Mouse (Mus musculus): ENCODE results near the gene Tmem169.
"Not testable (repeated sequence)": the region's sequence is repeated elsewhere in the genome, so short reads cannot be mapped to it uniquely, and the experiment has no call there.

Tmem169 gene

DNA sequence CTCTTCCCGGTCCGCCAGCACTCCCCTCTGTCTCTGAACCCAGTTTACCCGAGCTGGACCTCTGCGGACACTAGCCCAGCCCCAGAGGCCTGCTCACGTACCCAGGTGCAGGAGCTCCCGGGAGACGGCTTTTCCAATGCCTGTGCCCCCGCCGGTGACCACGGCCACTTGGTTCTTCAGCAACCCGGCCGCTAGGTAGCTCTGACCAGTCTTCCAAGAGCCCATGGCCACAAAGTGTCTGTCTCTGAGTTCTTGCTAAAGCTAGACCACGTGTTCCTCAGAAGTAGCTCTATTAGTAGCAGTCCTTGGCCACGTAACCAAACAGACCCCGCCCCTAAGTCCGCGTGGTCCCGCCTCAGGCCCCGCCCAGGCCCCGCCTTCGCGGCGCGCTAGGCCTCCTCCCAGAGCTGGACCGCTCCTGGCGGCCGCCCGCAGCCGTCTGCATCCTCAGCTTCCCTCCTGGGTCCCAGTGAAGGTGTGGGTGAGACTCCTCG is at the start of gene Tmem169, which contains the start of gene Pecr:
Gene Tmem169 (plus strand): TSS at position 378 of the 494 bp plus-strand sequence.
Gene Pecr (minus strand): TSS at position 323 of the 494 bp plus-strand sequence.
- DNase-seq = peak; percentile 93

DNA sequence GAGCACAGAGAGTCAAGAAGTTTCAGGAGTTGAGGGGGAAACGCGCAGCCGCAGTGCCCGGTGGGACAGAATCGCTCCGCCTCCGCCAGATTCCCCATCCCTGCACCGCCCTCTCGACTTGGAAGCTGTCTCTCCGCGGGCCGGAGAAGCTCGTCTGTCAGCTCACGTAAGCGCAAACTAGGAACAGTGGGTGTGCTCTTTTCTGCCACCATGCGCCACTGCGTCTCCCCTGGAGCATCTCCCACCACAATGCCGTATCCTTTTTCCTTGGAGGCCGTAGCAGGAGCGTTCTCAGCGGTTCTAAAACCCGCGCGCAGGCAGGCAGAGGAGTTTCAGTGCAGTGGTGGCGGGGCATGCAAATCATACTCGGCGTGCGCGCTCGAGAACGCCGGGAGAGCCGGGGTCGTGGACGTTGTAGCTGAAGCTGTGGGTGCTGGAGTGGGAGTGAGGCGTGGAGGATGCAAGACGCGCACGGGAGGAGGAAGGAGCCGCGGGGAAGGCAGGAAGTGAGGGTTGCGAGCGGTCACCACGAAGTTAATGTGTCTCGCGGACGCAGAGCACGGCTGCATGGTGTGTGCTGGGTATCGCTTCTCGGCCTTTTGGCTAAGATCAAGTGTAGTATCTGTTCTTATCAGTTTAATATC is 47.7 kb upstream of the Tmem169 start:
- DNase-seq = peak; percentile 72

DNA sequence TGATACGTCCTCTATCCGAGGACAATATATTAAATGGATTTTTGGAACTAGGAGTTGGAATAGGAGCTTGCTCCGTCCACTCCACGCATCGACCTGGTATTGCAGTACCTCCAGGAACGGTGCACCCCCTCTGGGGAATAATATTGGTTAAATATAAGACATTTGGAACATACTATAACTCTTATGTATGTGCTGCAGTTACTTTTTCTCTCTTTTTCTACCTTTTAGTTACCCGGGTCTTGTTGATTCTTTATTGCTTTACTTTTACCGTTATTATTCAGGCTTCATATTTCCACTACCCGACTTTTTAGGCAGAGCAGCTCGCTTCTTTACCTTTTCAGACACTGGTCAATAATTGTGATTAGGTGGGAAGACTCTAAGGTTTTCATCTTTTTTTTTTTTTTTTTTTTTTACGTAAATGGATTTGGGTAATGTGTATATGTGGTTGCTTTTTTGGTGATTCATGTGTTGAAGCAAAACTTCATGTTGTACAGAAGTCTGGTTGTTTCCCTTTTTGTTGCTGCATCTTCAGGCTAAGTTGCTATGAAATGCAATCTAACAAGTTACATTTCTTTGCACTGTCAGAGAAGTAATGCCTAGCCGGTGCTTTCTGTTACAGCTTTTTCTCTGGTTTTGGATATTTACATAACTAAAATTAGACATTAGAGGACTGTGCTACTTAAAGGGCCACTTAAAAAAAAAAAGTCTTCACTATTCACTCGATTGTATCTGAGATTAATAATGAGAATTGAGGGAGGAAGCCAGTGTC is 47.0 kb upstream of the Tmem169 start:
- no peak for DNase-seq

DNA sequence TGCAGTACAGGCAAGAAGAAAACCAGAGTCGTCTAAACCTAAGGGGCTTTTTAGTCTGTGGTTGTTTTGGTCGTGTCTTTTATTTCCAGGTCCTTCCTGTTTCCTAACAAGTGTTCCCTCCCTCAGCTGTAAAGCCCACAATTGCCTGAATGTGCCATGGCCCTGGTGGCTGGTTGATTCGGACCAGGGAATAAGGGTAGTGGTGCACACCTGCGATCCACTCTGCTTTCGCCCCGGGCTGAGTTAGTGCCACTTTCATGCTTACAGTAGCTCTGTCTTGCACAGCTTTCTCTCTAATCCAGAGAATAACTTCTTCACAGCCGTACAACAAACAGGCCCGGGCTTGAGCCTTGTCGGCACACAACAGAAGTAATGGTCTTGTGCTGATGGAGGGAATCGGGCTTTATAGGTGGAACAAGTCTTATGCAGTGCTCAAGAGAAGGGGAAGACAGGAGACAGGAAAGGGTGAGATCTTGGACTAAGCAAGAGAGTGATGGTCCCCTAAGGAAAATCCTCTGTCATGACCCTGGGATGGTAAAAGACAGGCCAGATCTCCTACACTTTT is 46.1 kb upstream of the Tmem169 start:
- DNase-seq = no peak

DNA sequence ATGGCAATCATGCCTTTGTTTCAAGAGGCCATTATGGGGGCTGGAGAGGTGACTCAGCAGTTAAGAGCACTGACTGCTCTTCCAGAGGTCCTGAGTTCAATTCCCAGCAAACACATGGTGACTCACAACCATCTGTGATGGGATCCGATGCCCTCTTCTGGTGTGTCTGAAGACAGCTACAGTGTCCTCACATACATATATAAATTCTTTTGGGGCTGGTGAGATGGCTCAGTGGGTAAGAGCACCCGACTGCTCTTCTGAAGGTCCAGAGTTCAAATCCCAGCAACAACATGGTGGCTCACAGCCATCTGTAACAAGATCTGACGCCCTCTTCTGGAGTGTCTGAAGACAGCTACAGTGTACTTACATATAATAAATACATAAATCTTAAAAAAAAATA is 45.1 kb upstream of the Tmem169 start:
- not testable (repeated sequence) for DNase-seq

DNA sequence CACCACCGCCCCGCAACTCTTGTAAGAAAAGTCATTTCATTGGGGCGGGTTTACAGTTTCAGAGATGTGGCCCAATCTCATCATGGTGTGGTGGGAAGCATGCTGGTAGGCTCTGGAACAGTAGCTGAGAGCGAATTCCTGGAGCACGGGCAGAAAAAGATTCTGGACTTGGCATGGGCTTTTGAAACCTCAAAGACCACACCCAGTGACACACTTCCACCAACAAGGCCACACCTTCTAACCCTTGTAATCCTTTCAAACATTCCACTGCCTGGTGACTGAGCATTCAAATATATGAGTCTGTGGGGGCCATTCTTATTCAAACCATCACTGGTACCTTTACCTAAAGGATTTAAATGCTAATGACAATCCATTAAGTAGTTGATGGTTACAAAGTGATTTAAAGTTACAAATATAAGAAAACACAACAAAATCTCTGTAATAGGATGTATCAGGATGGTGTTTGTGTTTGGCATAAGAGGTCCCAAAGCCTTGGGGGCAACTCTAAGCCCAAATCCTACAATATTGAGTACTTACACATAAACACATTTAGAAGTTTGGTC is 41.5 kb upstream of the Tmem169 start:
- DNase-seq = no peak

DNA sequence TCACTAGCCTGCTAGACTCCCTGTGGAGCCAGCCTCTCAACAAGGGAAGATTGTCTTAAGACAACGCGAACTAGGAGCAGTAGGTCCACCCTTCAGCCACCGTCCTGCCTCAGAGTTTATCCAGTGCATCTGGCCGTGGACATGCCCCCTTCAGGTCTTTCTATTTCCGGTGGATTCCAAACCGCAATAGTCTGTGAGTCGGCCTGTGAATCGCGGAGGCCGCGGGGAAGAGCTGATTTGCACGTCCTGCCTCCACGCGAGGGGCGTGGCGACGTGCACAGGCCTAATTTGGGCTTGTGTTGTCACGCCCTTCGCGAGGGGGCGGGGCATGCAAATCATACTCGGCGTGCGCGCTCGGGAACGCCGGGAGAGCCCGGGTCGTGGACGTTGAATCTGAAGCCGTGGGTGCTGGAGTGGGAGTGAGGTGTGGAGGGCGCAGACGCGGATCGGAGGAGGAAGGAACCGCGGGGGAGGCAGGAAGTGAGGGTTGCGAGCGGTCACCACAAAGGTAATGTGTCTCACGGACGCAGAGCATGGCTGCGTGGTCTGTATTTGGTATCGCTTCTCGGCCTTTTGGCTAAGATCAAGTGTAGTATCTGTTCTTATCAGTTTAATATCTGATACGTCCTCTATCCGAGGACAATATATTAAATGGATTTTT is 40.4 kb upstream of the Tmem169 start:
- DNase-seq = peak; percentile 96

DNA sequence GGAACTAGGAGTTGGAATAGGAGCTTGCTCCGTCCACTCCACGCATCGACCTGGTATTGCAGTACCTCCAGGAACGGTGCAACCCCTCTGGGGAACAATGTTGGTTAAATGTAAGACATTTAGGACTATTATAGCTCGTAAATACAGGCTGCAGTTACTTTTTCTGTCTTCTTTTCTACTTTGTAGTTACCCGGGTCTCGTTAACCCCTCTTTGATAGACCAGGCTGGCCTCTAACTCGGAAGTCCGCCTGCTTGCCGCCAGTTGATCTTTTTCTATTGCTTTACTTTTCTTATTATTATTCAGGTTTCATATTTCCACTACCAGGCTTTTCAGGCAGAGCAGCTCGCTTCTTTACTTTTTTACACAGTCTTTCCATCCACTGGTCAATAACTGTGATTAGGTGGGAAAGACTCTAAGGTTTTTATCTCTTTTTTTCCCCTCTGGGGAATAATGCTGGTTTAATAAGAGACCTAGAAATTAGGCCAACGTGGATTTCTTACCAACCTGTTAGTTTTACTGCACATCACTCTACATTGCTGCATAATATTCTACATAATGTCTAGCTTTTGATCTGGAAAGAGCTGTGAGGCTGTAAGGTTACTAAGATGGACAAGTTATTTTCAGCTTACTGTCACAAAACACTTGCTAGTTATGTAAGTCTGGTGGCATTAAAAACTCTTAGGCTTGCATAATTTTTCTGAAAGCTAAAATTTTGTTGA is 39.7 kb upstream of the Tmem169 start:
- DNase-seq = peak; percentile 15

DNA sequence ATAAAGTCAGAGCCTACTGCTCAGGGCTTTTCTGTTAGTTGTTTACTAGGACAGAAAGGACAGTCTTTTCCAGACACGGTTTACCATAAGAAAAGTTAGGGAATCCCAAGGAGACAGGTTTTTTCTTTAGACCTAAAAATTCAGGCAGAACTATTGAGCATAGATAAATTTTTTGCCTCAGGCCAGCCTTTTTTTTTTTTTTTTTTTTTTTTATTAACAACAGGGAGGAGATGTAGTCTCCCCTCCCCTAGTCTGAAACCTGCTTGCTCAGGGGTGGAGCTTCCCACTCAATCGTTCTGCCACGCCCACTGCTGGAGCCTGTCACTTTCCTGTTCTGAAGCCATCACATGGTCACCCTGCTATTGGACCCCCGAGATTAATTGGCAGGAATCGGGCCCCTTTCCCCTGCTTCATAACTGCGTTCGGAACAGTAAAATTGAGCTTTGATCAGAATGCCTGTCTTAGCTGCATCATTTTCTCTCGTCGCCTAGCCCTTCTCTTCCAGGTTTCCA is 35.9 kb upstream of the Tmem169 start:
- not testable (repeated sequence) for DNase-seq

DNA sequence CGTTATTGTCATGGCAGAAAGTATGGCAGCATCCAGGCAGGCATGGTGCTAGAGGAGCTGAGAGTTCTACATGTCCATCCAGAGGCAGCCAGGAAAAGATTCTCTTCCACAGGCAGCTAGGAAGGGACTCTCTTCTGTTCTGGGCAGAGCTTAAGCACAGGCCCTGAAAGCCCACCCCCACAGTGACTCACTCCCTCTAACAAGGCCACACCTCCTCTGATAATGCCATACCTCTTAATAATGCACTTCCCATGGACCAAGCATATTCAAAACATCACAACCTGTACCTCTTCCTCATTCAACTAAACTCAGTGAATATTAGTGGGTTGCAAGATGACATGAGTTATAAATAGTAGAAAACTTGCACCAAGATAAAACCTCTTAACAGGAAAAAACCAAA is 32.4 kb upstream of the Tmem169 start:
- no peak for DNase-seq

DNA sequence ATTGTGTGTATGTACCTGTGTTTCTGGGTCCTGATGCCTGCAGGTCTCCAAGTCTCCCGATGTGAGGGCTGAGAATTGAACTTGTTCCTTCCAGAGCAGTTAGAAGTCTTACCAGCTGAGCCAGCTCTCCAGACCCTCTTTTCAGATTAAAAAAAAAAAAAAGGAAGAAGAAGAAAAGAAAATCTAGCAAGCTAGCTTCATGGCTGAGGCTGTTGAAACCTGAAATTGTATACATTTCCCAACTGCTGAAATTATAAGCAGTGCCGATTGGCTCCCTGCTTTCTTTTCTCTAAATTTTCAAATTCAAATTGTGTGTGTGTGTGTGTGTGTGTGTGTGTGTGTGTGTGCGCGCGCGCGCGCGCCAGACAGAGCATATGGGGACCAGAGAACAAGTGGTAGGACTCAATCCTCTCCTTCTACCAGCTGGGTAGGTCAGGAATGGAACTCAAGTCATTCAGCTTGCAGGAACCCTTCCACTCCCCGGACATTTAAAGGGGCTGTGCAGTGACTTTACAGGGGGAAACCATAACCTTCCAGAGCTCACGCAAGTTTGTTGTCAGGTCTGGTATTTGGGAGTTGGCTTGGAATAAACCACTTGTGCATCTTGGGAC is 30.2 kb upstream of the Tmem169 start:
- peak; percentile 6 for DNase-seq

DNA sequence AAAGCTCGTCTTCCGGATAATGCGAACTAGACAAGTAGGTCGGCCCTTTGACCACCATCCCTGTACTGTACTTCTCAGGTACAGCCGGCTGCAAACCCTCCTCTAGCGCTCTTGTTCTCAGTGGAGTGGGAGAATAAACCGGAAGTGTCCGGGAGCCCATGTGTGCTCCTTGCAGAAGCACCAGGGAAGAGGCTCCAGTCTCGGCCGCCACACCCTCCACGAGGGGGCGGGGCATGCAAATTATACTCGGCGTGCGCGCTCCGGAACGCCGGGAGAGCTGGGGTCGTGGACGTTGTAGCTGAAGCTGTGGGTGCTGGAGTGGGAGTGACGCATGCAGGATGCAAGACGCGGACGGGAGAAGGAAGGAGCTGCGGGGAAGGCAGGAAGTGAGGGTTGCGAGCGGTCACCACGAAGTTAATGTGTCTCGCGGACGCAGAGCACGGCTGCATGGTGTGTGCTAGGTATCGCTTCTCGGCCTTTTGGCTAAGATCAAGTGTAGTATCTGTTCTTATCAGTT is 29.6 kb upstream of the Tmem169 start:
- DNase-seq = peak; percentile 88

DNA sequence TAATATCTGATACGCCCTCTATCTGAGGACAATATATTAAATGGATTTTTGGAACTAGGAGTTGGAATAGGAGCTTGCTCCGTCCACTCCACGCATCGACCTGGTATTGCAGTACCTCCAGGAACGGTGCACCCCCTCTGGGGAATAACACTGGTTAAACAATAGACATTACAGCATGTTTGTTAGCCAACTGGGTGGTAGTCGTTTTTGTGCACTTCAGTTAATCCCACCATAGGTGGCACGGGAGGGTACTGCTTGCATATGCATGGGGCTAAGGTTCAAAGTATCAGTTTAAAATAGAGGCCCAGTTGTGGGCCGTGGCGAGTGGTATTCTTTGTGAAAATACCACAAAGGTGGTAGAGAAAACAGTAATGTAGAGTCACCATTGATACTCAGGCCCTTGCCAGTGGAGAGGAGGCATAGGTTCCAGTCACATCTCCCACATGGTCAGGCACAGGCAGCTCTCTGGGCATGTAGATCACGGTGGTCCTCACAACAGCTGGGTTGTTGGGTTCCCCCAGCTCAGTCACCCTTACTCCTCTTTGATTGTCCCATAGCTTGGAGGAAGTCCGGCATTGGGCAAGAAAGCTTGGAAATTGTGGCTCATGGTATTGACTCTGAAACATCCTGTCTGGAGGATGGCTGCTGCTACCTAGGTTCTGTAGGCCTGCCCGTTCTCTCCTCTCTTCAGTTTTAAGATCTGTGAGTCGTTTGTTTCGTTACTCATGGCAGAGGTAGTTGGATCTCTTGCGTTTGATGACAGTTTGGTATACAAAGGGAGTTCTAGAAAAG is 28.9 kb upstream of the Tmem169 start:
- DNase-seq = peak; percentile 15

DNA sequence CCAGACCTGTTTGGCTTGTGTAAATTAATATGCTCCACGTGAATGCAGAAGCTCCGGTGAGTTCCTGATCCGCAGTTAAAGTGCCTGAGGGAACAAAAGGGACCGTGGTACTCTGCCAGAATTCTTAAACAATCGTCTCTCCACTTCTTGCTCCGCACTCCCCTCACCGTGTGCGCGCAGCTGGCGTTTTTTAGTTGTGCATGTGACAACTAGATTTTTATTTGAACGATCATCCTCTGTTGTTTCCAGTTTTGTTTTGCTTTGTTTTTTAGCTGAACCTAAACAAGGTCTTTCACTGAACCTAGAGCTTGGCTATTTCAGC is 28.4 kb upstream of the Tmem169 start:
- no peak for DNase-seq

DNA sequence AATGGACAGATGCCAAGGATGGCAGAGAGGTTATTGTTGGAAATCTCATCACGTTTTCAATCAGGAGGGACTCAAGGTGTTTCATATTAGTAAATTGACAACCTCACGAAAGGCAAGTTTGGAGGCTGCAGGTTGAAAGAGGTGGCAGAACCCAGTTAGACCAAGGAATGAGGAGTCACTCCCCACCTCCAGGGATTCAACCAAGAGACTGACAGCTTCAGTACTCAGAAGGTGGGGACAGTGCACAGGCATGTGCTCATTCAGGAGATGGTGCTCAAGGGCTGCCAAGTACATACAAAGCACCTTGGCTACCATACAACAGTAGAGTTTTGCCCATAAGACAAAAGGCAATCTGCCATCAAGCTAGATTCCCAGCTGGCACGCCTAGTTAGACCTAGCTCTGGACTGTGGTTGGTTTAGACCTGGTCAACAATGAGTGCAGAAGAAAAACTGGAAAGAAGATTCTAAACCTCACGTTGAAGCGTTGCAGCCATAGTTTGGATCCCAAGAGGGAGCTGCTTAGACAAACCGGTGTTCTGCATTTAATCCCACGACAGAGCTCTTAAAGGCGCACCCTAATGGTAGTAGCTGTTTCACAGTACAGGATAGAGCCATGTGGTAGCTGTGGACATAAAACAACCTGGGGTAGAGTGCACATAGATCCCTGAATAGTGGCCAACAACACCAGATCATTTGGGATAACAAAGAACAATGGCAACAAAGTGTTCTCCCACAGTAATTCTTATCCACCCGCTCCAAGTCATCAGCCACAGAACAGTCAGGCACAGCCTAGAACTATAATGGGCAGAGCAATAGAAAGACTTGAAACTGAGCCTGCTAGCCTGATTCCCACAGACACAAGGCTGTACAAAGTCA is 27.6 kb upstream of the Tmem169 start:
- no peak for DNase-seq

DNA sequence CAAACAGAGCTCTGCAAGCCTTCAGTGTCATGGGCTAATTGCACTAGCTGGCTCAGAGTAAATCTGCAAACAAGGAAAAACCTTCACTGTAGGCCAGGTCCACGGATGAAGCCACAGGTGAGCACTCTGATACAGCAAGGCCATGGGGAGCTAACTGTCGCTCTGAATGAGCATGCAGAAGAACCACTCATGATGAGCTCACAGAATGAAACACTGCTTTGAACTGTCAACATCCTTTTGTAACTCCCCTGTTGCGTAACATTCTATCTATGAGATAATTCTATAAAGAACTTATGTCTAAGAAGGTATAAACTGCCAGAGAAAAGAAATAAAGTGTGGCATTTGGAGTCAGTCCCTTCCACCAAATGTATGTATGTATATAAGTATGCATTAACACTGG is 21.1 kb upstream of the Tmem169 start:
- no peak for DNase-seq

DNA sequence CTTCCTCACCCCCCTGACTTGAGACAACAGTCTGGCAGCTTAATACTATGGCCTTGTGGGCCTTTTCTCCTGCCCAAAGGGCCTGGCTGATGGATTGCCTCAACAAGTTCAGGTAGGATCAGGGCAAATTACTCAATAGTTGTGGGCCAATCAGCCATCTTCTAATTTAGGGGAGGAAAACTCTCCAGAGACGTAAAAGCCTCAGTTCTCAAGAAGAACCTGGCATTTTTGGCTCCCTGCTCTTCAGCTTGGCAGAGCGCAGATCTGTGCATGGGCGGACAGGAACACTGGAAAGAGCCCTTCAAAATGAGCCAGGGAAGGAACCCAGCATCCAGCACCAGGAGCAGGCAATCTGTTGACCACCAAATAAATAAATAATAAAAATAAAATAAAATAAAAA is 6.1 kb upstream of the Tmem169 start:
- DNase-seq = no peak

DNA sequence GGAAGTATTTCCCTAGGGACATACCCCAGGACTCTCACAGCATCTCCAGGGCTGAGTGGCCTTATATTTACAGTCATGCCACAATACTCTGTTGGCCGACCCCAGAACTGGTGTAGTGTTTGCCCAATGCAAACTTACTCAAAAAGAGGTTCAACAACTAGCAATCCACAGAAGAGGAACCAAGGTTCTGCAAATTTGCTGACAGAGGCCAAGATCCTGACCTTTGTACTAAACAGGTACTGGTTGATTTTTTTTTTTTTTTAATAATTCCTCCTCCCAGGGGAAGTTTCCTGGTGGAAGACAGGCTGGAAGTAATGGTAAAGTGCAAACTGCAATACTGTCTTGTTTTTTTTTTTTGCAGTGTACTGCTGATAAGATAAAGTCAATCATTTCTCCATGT is 1.6 kb upstream of the Tmem169 start:
- no peak for DNase-seq

DNA sequence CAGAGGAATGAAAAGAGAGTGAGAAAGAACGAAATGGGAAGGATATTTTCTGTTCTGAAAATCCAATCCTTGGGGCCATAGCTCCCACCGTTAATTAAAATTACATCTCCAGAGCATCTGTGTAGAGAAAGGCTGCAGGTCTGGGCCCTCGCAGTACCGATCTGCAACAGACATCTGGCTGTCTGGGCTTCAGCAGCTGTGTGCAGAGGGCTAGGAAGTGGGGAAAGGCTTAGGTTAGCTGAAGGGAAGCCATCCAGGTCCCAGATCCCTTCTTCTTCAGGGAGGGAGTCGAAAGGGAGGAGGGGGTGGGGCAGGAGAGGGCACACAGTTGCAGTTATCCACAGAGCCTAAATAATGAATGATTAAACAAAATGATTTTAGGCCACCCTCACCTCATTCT is 370 bp downstream of the Tmem169 start:
- DNase-seq = no peak

DNA sequence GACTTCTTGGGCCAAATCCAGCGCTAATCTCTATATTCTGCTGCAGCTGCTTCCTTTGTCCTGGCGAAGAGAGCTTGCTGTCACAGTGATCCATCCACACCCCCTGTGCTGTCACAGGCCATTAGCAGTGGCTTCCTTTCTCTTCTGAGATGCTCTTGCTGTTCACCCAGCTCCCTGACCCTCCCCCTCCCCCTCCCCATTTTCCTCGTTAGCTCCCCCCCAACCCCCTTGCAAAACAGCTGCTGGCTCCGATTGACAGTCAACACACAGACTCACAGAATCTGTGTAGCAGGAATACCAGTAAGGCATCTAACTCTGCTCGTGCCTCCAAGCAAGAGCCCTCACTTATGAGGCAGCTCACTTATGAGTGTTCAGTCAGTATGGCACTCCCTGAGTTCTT is 2.7 kb downstream of the Tmem169 start:
- no peak for DNase-seq

Measured in lung, postnatal 14 days (tissue).